Mouse (Mus musculus) olfactory bulb, adult 2 months (tissue): Measurements from ENCODE around the gene Sox6. TPM values are rescaled to one million over a fixed set of nuclear protein-coding genes. Genes with fewer than 3 reads are reported as not detected.

Experiments used
- H3K27ac ChIP-seq: fragments of 200-500 bp; 2 replicates; pipeline ENCODE4 v1.5.1; 2012; ENCODE audit warnings: low read depth, low read length; ENCODE audit not compliant: insufficient read depth
- H3K4me1 ChIP-seq: fragments of 200-500 bp; 2 replicates; pipeline ENCODE4 v1.6.1; 2012; ENCODE audit warnings: low read length; ENCODE audit not compliant: control insufficient read depth, insufficient read depth
- H3K4me3 ChIP-seq: fragments of 200-500 bp; 2 replicates; pipeline ENCODE4 v1.5.1; 2012; ENCODE audit warnings: mild to moderate bottlenecking, low read depth, low read length, moderate library complexity; ENCODE audit not compliant: insufficient read depth
- CTCF ChIP-seq: fragments of 200-500 bp; IDR thresholded peaks from 2 replicates; pipeline ENCODE4 v1.5.1; 2012; ENCODE audit warnings: low read depth, mild to moderate bottlenecking, low read length, moderate library complexity; ENCODE audit not compliant: insufficient read depth
- POLR2A ChIP-seq: fragments of 200-500 bp; IDR thresholded peaks from 2 replicates; pipeline ENCODE4 v1.6.1; 2012; ENCODE audit warnings: mild to moderate bottlenecking, low read depth, low read length, moderate library complexity; ENCODE audit not compliant: insufficient read depth
- WGBS: fragments of 180-500 bp; shearing (Covaris S2); methylation state at CpG from one replicate; pipeline ENCODE4 v1.1.7; 2018; 5-methylcytosine and 5-hydroxymethylcytosine counted together
- polyA plus RNA-seq: library from polyadenylated mRNA; stranded (reverse); fragments of >200 nt; gene quantifications from 2 replicates; pipeline ENCODE4 v1.2.4, GENCODE M21; 2012; ENCODE audit warnings: low replicate concordance; ENCODE audit not compliant: missing spikeins, insufficient read depth, insufficient read length

Sox6 gene
- polyA plus RNA-seq, 1 experiment, result not detected

GRCm38 (mm10) chr7:115671272-115671671, 367.3 kb downstream of the Sox6 start:
- Histone ChIP-seq H3K27ac (no peak overlapping the region), H3K4me3 (no peak overlapping the region), H3K4me1 (no peaks in the 10 kb centered on the region)
- TF ChIP-seq POLR2A (no peak), CTCF (no peak)
- 89% methylated on average over 4 of the region's 4 CpGs for WGBS

GRCm38 (mm10) chr7:115669207-115670004, 369.2 kb downstream of the Sox6 start:
- TF ChIP-seq POLR2A (no peak), CTCF (no peak)
- H3K4me1 ChIP-seq, result no peaks in the 10 kb centered on the region
- no peak overlapping the region for H3K27ac ChIP-seq
- no peak overlapping the region for H3K4me3 ChIP-seq
- WGBS, result 60% methylated on average over 6 of the region's 6 CpGs

GRCm38 (mm10) chr7:115666686-115667382, 371.8 kb downstream of the Sox6 start:
- H3K4me3 ChIP-seq, result no peak overlapping the region
- WGBS, result 36% methylated on average over 18 of the region's 18 CpGs
- H3K4me1 ChIP-seq, result no peaks in the 10 kb centered on the region
- TF ChIP-seq CTCF, result no peak
- no peak for TF ChIP-seq POLR2A
- H3K27ac ChIP-seq, result no peak overlapping the region

GRCm38 (mm10) chr7:115663399-115663798, 375.2 kb downstream of the Sox6 start:
- WGBS, result 70% methylated on average over 6 of the region's 6 CpGs
- TF ChIP-seq POLR2A (no peak), CTCF (no peak)
- Histone ChIP-seq H3K4me1 (no peaks in the 10 kb centered on the region), H3K4me3 (no peak overlapping the region), H3K27ac (no peak overlapping the region)

- no peak for TF ChIP-seq POLR2A
- no peak for TF ChIP-seq CTCF
- Histone ChIP-seq H3K4me3 (no peak overlapping the region), H3K27ac (no peak overlapping the region), H3K4me1 (no peaks in the 10 kb centered on the region)
- 66% methylated on average over 9 of the region's 9 CpGs for WGBS
Measured at GRCm38 (mm10) chr7:115662121-115662520, 376.5 kb downstream of the Sox6 start.

GRCm38 (mm10) chr7:115646696-115647095, 391.9 kb downstream of the Sox6 start:
- no peak overlapping the region for H3K27ac ChIP-seq
- H3K4me3 ChIP-seq, result no peak overlapping the region
- H3K4me1 ChIP-seq, result no peaks in the 10 kb centered on the region
- TF ChIP-seq CTCF (no peak), POLR2A (no peak)

- 62% methylated on average over 5 of the region's 5 CpGs for WGBS
- no peaks in the 10 kb centered on the region for H3K4me1 ChIP-seq
- H3K27ac ChIP-seq, result no peak overlapping the region
- TF ChIP-seq POLR2A (no peak), CTCF (no peak)
- no peak overlapping the region for H3K4me3 ChIP-seq
Measured at GRCm38 (mm10) chr7:115645971-115646447, 392.6 kb downstream of the Sox6 start.

- TF ChIP-seq CTCF, result no peak
- no peak for TF ChIP-seq POLR2A
- WGBS, result 87% methylated on average over 1 of the region's 1 CpGs
- Histone ChIP-seq H3K4me1 (no peaks in the 10 kb centered on the region), H3K27ac (no peak overlapping the region), H3K4me3 (no peak overlapping the region)
Measured at GRCm38 (mm10) chr7:115645272-115645970, 393.2 kb downstream of the Sox6 start.
